16 mouse cellular contexts compared by ENCODE assay signal in genomic region chr13:108273456-108273855, GRCm38 (mm10). TPM values are rescaled to one million over a fixed set of nuclear protein-coding genes. Genes with fewer than 3 reads are reported as not detected.
DNase-seq lines count a peak whose midpoint lies in the region; ATAC-seq and TF ChIP-seq lines count a peak whose summit lies in the region.
"Had no signal": no experiment of that assay in that cellular context is flagged by ENCODE, and none has a peak within 500 bp of the region (broad histone marks: within the 10 kb centered on the region; RNA-seq: fewer than 3 reads in every experiment).

No protein-coding gene starts in this region.

- no peaks in the 10 kb centered on the region for H3K9me3 ChIP-seq in neural tube, embryonic 15.5 days (replicated peaks)
- H3K9me3 ChIP-seq: hindbrain, embryonic 12.5 days; megakaryocyte, embryonic 14.5 days had no signal

- peaks cover 8% of the 10 kb centered on the region; the same call in 1 of the 2 replicates for H3K4me1 ChIP-seq in kidney, adult 2 months (ENCODE audit: control insufficient read depth, insufficient read depth, low read length)
- H3K4me1 ChIP-seq in thymus, adult 2 months (replicated peaks; ENCODE audit: control insufficient read depth, insufficient read depth, low read length), result peaks cover 4% of the 10 kb centered on the region
- H3K4me1 ChIP-seq in neural tube, embryonic 15.5 days, result no peaks in the 10 kb centered on the region
- H3K4me1 ChIP-seq: hindbrain, embryonic 12.5 days had no signal

- DNase-seq in CD4-positive, CD25-positive, alpha-beta regulatory T cell, adult 2 months (ENCODE audit: low read depth, low spot score), result peak; percentile 63
- DNase-seq in kidney, adult 2 months, result peak; percentile 17
- DNase-seq in kidney, postnatal 14 days, result no peak
- peak; percentile 6 for DNase-seq in thymus, adult 2 months
- DNase-seq in thymus, adult 18-20 months, result no peak
- DNase-seq in spleen, postnatal 4 days (ENCODE audit: low spot score in 2 of 2), result no peak
- DNase-seq: adrenal gland, postnatal 25 days; gastrocnemius, postnatal 14 days; retina, postnatal 1 day had no signal

- no peak for TF ChIP-seq POLR2A in kidney, adult 2 months (IDR thresholded peaks at IDR 0.05; ENCODE audit: low read depth, low read length)
- no peak for TF ChIP-seq POLR2A in thymus, adult 2 months (IDR thresholded peaks at IDR 0.05; ENCODE audit: control insufficient read depth, extremely low read depth, insufficient read depth, low read length, poor library complexity)

- peak overlapping the region; percentile 5; the same call in 1 of the 2 replicates for H3K4me2 ChIP-seq in neural tube, embryonic 15.5 days
- H3K4me2 ChIP-seq: heart, embryonic 11.5 days; hindbrain, embryonic 12.5 days had no signal

- no peaks in the 10 kb centered on the region for H3K27me3 ChIP-seq in kidney, adult 2 months (replicated peaks; ENCODE audit: control insufficient read depth, insufficient read depth, low read length)
- no peaks in the 10 kb centered on the region for H3K27me3 ChIP-seq in thymus, adult 2 months (ENCODE audit: control insufficient read depth, insufficient read depth, low read length)
- no peaks in the 10 kb centered on the region for H3K27me3 ChIP-seq in neural tube, embryonic 15.5 days (replicated peaks)
- H3K27me3 ChIP-seq: hindbrain, embryonic 12.5 days; megakaryocyte, embryonic 14.5 days had no signal

- no peak overlapping the region for H3K9ac ChIP-seq in neural tube, embryonic 15.5 days (replicated peaks)
- H3K9ac ChIP-seq: hindbrain, embryonic 12.5 days; liver, embryonic 14.5 days had no signal

- TF ChIP-seq CTCF in kidney, adult 2 months (conservative IDR thresholded peaks at IDR 0.05; ENCODE audit: insufficient read depth, insufficient read length, low read depth, low read length), result no peak
- no peak for TF ChIP-seq CTCF in thymus, adult 2 months (IDR thresholded peaks at IDR 0.05; ENCODE audit: borderline replicate concordance, control insufficient read depth, extremely low read depth, insufficient read depth, low read length, poor library complexity)

- 28% methylated on average over 5 of the region's 5 CpGs for WGBS in kidney, adult 2 months
- WGBS in thymus, adult 2 months, result 43% methylated on average over 5 of the region's 5 CpGs
- 38% methylated on average over 5 of the region's 5 CpGs for WGBS in neural tube, embryonic 15.5 days

- H3K4me3 ChIP-seq in kidney, adult 2 months (ENCODE audit: insufficient read depth, low read depth, low read length), result no peak overlapping the region
- no peak overlapping the region for H3K4me3 ChIP-seq in thymus, adult 2 months (ENCODE audit: control insufficient read depth, insufficient read depth, low read length)
- no peak overlapping the region for H3K4me3 ChIP-seq in neural tube, embryonic 15.5 days (replicated peaks)
- H3K4me3 ChIP-seq: erythroblast, embryonic 14.5 days; hindbrain, embryonic 12.5 days; megakaryocyte, embryonic 14.5 days had no signal

- peaks cover 2% of the 10 kb centered on the region for H3K36me3 ChIP-seq in kidney, adult 2 months (ENCODE audit: control insufficient read depth, insufficient read depth, low read length)
- H3K36me3 ChIP-seq in thymus, adult 2 months (ENCODE audit: control insufficient read depth, insufficient read depth, low read length), result no peaks in the 10 kb centered on the region
- H3K36me3 ChIP-seq in neural tube, embryonic 15.5 days, result no peaks in the 10 kb centered on the region
- H3K36me3 ChIP-seq: hindbrain, embryonic 12.5 days had no signal

- peak overlapping the region; percentile 52; the same call in 1 of the 2 replicates for H3K27ac ChIP-seq in kidney, adult 2 months (ENCODE audit: insufficient read depth, low read depth, low read length)
- H3K27ac ChIP-seq in thymus, adult 2 months (ENCODE audit: control insufficient read depth, insufficient read depth, low read length), result no peak overlapping the region
- no peak overlapping the region for H3K27ac ChIP-seq in neural tube, embryonic 15.5 days (replicated peaks)
- H3K27ac ChIP-seq: hindbrain, embryonic 12.5 days; liver, embryonic 14.5 days had no signal

- ATAC-seq in CD4-positive, CD25-positive, alpha-beta regulatory T cell, adult 4 months, result no peak
- no peak for ATAC-seq in neural tube, embryonic 15.5 days (ENCODE audit: low FRiP score)

RNA-seq across cellular contexts. Expression of gene Depdc1b, which starts 42.7 kb away (rescaled TPM):
- polyA plus RNA-seq in CD4-positive, CD25-positive, alpha-beta regulatory T cell, adult 4 months (2017; shearing (Covaris generic)), result 1 to 10 TPM in 1 of 2 experiments, under 1 TPM in 1; 0.86 to 2.3 TPM
- polyA plus RNA-seq in kidney, adult 2 months (2012; rRNA removed), result 10.9 and 11.2 TPM in 2 replicates
- polyA plus RNA-seq in thymus, adult 2 months (2012; rRNA removed), result 10.4 and 13.1 TPM in 2 replicates
- polyA plus RNA-seq in neural tube, embryonic 15.5 days (2015; fragmentation: Nextera tagmentation; extraction: Ambion mirVana), result 1.0 and 3.2 TPM in 2 replicates

RNA-seq across cellular contexts. Expression of gene Elovl7, which starts 59.3 kb away (rescaled TPM):
- under 1 TPM; 0.15 to 0.22 TPM for polyA plus RNA-seq in CD4-positive, CD25-positive, alpha-beta regulatory T cell, adult 4 months (2017; shearing (Covaris generic))
- 17.2 and 20.9 TPM in 2 replicates for polyA plus RNA-seq in kidney, adult 2 months (2012; rRNA removed)
- 0.87 and 1.2 TPM in 2 replicates for polyA plus RNA-seq in thymus, adult 2 months (2012; rRNA removed)
- 2.0 and 4.0 TPM in 2 replicates for polyA plus RNA-seq in neural tube, embryonic 15.5 days (2015; fragmentation: Nextera tagmentation; extraction: Ambion mirVana)
- polyA plus RNA-seq: erythroblast, embryonic 14.5 days had no signal

Comparison
In these comparisons a context has a peak if more than half of its experiments do, and no peak if none do; other contexts are left out.
1. DNase-seq: peak in CD4-positive, CD25-positive, alpha-beta regulatory T cell, adult 2 months (single experiment), kidney, adult 2 months (single experiment) and thymus, adult 2 months (single experiment); none in kidney, postnatal 14 days (single experiment), thymus, adult 18-20 months (0 of 2) and spleen, postnatal 4 days (0 of 2).